Mouse (Mus musculus) CD8-positive naive resting alpha-beta T cell, adult 57 days (primary cell): ENCODE results near the gene Ulbp1. TPM values are rescaled to one million over a fixed set of nuclear protein-coding genes. Genes with fewer than 3 reads are reported as not detected.

Experiments used
- total RNA-seq: library from RNA; stranded (reverse); gene quantifications from one replicate; pipeline ENCODE4 v1.2.4, GENCODE M21; 2023

Gene Ulbp1
- 5.6 TPM for total RNA-seq

GRCm38 (mm10) chr10:7473197-7473889 lies at the start of gene Ulbp1:
Gene Ulbp1 (minus strand): TSS chr10:7473638.

Other genes starting within 250 kb of the Ulbp1 start
- gene Lrp11, start 116.2 kb upstream of the Ulbp1 start, total RNA-seq = 0.52 TPM
- 13.0 TPM for gene Nup43, start 193.9 kb upstream of the Ulbp1 start, total RNA-seq
- 54.8 TPM for gene Pcmt1, start 207.5 kb upstream of the Ulbp1 start, total RNA-seq
- 38.9 TPM for gene Lats1, start 207.6 kb upstream of the Ulbp1 start, total RNA-seq